Mouse (Mus musculus) cerebellum, adult 9-10 months (tissue): Measurements from ENCODE around the gene Hesx1.

ENCODE experiments used
- DNase-seq: peaks from one replicate; pipeline ENCODE4 v3.0.0; 2022

Gene Hesx1

GRCm38 (mm10) chr14:27017936-27018335 is 23.7 kb downstream of the Hesx1 start:
- no peak for DNase-seq

GRCm38 (mm10) chr14:27019850-27020249 is 25.6 kb downstream of the Hesx1 start:
- no peak for DNase-seq

- DNase-seq: no peak
These were observed 28.7 kb downstream of the Hesx1 start for GRCm38 (mm10) chr14:27022876-27023275.

GRCm38 (mm10) chr14:27024664-27025063 is 30.4 kb downstream of the Hesx1 start:
- DNase-seq: no peak

- DNase-seq: peak; percentile 71
These were observed 35.6 kb downstream of the Hesx1 start for GRCm38 (mm10) chr14:27029771-27030173.

GRCm38 (mm10) chr14:27031142-27031541 is 36.9 kb downstream of the Hesx1 start:
- DNase-seq: peak; percentile 17

- no peak for DNase-seq
These were observed 43.3 kb downstream of the Hesx1 start for GRCm38 (mm10) chr14:27037513-27037912.

- DNase-seq: peak; percentile 56
These were observed 44.6 kb downstream of the Hesx1 start, which contains the start of gene Il17rd for GRCm38 (mm10) chr14:27038783-27039182. Gene Il17rd, plus strand, starts transcription at chr14:27038941.

- DNase-seq: no peak
These were observed 45.3 kb downstream of the Hesx1 start for GRCm38 (mm10) chr14:27039281-27040248.

- no peak for DNase-seq
These were observed 46.2 kb downstream of the Hesx1 start for GRCm38 (mm10) chr14:27040451-27040850.

GRCm38 (mm10) chr14:27042280-27042983 is 48.2 kb downstream of the Hesx1 start:
- DNase-seq: no peak

- no peak for DNase-seq
These were observed 49.2 kb downstream of the Hesx1 start for GRCm38 (mm10) chr14:27043416-27043815.

GRCm38 (mm10) chr14:27044221-27044966 is 50.2 kb downstream of the Hesx1 start:
- DNase-seq: no peak

- no peak for DNase-seq
These were observed 50.7 kb downstream of the Hesx1 start for GRCm38 (mm10) chr14:27044967-27045361.

GRCm38 (mm10) chr14:27048231-27048956 is 54.2 kb downstream of the Hesx1 start:
- DNase-seq: no peak

GRCm38 (mm10) chr14:27050043-27050442 is 55.8 kb downstream of the Hesx1 start:
- no peak for DNase-seq

- DNase-seq: no peak
These were observed 56.6 kb downstream of the Hesx1 start for GRCm38 (mm10) chr14:27050560-27051510.

- no peak for DNase-seq
These were observed 57.3 kb downstream of the Hesx1 start for GRCm38 (mm10) chr14:27051511-27051895.
